Mouse (Mus musculus): Measurements from ENCODE around the gene Rabgap1l. TPM values are rescaled to one million over a fixed set of nuclear protein-coding genes. Genes with fewer than 3 reads are reported as not detected.

Gene Rabgap1l
- polyA plus RNA-seq, 1 experiment: 56.5 TPM

GRCm38 (mm10) chr1:160691196-160691590 lies 101.8 kb downstream of the Rabgap1l start:
- TF ChIP-seq POLR2A (IDR thresholded peaks at IDR 0.05; ENCODE audit: control insufficient read depth, extremely low read depth, insufficient read depth, low read length, poor library complexity): no peak
- no peak for TF ChIP-seq CTCF (IDR thresholded peaks at IDR 0.05; ENCODE audit: borderline replicate concordance, control insufficient read depth, extremely low read depth, insufficient read depth, low read length, poor library complexity)
- 91% methylated on average over 1 of the region's 1 CpGs for WGBS
- no peak overlapping the region for H3K4me3 ChIP-seq (ENCODE audit: control insufficient read depth, insufficient read depth, low read length)
- H3K36me3 ChIP-seq (ENCODE audit: control insufficient read depth, insufficient read depth, low read length): no peaks in the 10 kb centered on the region
- no peaks in the 10 kb centered on the region for H3K4me1 ChIP-seq (replicated peaks; ENCODE audit: control insufficient read depth, insufficient read depth, low read length)
- no peak overlapping the region for H3K27ac ChIP-seq (ENCODE audit: control insufficient read depth, insufficient read depth, low read length)
- no peak for DNase-seq
- H3K27me3 ChIP-seq (ENCODE audit: control insufficient read depth, insufficient read depth, low read length): no peaks in the 10 kb centered on the region

DNA sequence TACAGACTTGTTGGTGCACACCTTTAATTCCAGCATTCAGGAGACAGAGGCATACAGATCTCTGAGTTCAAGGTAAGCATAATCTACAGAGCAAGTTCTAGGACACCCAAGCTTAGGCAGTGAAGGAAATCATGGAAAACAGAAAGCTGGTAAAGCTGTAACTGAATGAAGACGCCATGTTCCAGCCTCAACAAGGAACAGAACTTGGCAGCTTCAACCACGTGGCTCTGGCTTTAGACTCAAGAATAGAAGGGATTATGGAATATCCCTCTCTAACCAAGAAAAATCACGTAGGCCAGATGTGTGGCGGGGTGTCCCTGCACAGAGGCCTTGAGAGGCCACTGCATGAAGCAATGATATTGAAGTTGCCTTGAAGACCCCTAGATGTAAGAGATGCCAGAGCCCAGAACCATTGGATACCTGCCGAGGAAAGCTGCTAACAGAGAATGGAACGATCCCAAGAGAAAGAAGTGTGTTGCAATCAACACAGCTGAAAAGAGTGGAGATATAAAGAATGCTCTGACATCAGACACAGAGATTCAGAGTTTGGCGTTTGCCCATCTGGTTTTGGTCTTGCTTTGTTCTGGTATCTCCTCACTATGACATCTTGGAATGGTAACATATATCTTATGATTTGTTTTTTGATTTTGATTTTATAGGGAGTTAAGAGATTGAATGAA lies 102.4 kb downstream of the Rabgap1l start:
- 97% methylated on average over 7 of the region's 7 CpGs for WGBS
- TF ChIP-seq CTCF (IDR thresholded peaks at IDR 0.05; ENCODE audit: borderline replicate concordance, control insufficient read depth, extremely low read depth, insufficient read depth, low read length, poor library complexity) (no peak), POLR2A (IDR thresholded peaks at IDR 0.05; ENCODE audit: control insufficient read depth, extremely low read depth, insufficient read depth, low read length, poor library complexity) (no peak)
- Histone ChIP-seq H3K4me3 (ENCODE audit: control insufficient read depth, insufficient read depth, low read length) (no peak overlapping the region), H3K27ac (ENCODE audit: control insufficient read depth, insufficient read depth, low read length) (no peak overlapping the region), H3K4me1 (replicated peaks; ENCODE audit: control insufficient read depth, insufficient read depth, low read length) (no peaks in the 10 kb centered on the region), H3K27me3 (ENCODE audit: control insufficient read depth, insufficient read depth, low read length) (no peaks in the 10 kb centered on the region), H3K36me3 (ENCODE audit: control insufficient read depth, insufficient read depth, low read length) (no peaks in the 10 kb centered on the region)
- DNase-seq: no peak

DNA sequence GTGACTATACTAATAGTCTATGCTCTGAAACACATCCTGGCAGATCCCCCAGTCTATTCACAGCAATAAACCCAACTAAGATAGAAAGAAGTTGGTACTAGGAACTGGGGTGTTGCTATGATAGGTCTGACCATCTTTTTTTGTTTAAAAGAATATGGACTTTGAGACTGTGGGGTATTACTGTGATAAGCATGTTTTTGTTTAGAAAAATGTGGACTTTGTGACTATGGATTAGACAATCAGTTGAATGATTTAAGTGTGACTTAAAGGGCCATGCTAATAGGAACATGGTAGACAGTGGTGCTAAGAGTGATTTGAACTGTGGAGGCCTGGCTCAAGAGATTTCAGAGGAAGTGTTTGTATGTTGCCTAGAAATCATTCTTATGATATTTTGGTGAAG lies 103.5 kb downstream of the Rabgap1l start:
- no peaks in the 10 kb centered on the region for H3K4me1 ChIP-seq (replicated peaks; ENCODE audit: control insufficient read depth, insufficient read depth, low read length)
- no peak for DNase-seq
- no peaks in the 10 kb centered on the region for H3K36me3 ChIP-seq (ENCODE audit: control insufficient read depth, insufficient read depth, low read length)
- H3K27ac ChIP-seq (ENCODE audit: control insufficient read depth, insufficient read depth, low read length): no peak overlapping the region
- H3K4me3 ChIP-seq (ENCODE audit: control insufficient read depth, insufficient read depth, low read length): no peak overlapping the region
- H3K27me3 ChIP-seq (ENCODE audit: control insufficient read depth, insufficient read depth, low read length): no peaks in the 10 kb centered on the region
- TF ChIP-seq POLR2A (IDR thresholded peaks at IDR 0.05; ENCODE audit: control insufficient read depth, extremely low read depth, insufficient read depth, low read length, poor library complexity): no peak
- no peak for TF ChIP-seq CTCF (IDR thresholded peaks at IDR 0.05; ENCODE audit: borderline replicate concordance, control insufficient read depth, extremely low read depth, insufficient read depth, low read length, poor library complexity)

- no peak for DNase-seq
- Histone ChIP-seq H3K4me3 (ENCODE audit: control insufficient read depth, insufficient read depth, low read length) (no peak overlapping the region), H3K36me3 (ENCODE audit: control insufficient read depth, insufficient read depth, low read length) (no peaks in the 10 kb centered on the region), H3K4me1 (replicated peaks; ENCODE audit: control insufficient read depth, insufficient read depth, low read length) (no peaks in the 10 kb centered on the region), H3K27ac (ENCODE audit: control insufficient read depth, insufficient read depth, low read length) (no peak overlapping the region), H3K27me3 (ENCODE audit: control insufficient read depth, insufficient read depth, low read length) (no peaks in the 10 kb centered on the region)
- 97% methylated on average over 2 of the region's 2 CpGs for WGBS
- no peak for TF ChIP-seq POLR2A (IDR thresholded peaks at IDR 0.05; ENCODE audit: control insufficient read depth, extremely low read depth, insufficient read depth, low read length, poor library complexity)
- TF ChIP-seq CTCF (IDR thresholded peaks at IDR 0.05; ENCODE audit: borderline replicate concordance, control insufficient read depth, extremely low read depth, insufficient read depth, low read length, poor library complexity): no peak
Observed at GRCm38 (mm10) chr1:160684251-160684650, 108.8 kb downstream of the Rabgap1l start.

DNA sequence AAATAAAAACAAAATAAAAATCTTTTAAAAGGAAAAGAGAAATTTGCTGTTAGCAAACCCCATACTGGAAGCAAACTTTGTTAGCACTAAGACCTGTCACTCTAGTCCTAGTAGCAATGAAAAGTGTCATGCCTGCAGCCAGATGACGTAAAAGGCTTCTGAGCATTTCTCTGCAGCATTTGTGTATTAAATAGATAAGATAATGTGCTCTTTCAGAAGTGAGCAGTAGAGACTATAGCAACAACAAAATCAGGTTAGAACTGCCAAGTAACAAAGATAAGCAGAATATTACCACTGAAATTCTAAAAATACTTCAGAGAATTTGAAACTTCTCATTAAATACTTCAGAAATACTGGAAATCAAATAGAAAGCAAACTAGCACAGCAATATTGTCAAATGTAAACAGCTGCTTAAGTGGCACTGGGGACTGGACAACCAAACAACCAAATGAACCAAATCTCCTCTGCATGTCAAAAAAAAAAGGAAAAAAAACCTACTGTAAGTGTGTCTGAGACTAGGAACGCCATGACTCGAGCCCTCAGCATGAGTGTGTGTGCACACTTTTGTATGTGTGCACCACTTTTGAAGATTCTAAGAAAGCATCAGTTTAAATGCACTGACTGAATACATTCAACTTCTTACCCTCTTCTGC lies 111.5 kb downstream of the Rabgap1l start:
- DNase-seq: no peak
- 96% methylated on average over 3 of the region's 3 CpGs for WGBS
- TF ChIP-seq POLR2A (IDR thresholded peaks at IDR 0.05; ENCODE audit: control insufficient read depth, extremely low read depth, insufficient read depth, low read length, poor library complexity) (no peak), CTCF (IDR thresholded peaks at IDR 0.05; ENCODE audit: borderline replicate concordance, control insufficient read depth, extremely low read depth, insufficient read depth, low read length, poor library complexity) (no peak)
- H3K4me3 ChIP-seq (ENCODE audit: control insufficient read depth, insufficient read depth, low read length): no peak overlapping the region
- no peaks in the 10 kb centered on the region for H3K36me3 ChIP-seq (ENCODE audit: control insufficient read depth, insufficient read depth, low read length)
- no peak overlapping the region for H3K27ac ChIP-seq (ENCODE audit: control insufficient read depth, insufficient read depth, low read length)
- H3K27me3 ChIP-seq (ENCODE audit: control insufficient read depth, insufficient read depth, low read length): no peaks in the 10 kb centered on the region
- H3K4me1 ChIP-seq (replicated peaks; ENCODE audit: control insufficient read depth, insufficient read depth, low read length): no peaks in the 10 kb centered on the region

DNA sequence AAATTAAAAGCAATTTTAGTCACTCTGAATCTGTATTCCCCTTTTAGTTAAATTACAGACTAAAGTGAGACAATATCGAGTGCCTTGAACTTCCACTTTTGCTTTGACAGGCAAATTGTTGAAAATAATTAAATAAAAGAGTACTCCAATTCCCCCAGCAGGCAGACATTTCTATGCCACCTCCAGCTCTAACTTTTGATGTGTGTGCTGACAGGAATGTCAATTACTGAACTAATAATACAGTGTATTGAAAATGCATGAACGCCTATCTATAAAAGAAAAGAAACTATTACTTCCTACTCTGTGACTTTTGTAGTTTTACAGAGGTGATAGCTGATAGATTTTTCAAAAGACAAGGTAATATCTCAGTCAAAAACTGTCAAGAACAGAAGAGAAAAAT lies 118.2 kb downstream of the Rabgap1l start:
- Histone ChIP-seq H3K27me3 (ENCODE audit: control insufficient read depth, insufficient read depth, low read length) (no peaks in the 10 kb centered on the region), H3K4me1 (replicated peaks; ENCODE audit: control insufficient read depth, insufficient read depth, low read length) (no peaks in the 10 kb centered on the region), H3K4me3 (ENCODE audit: control insufficient read depth, insufficient read depth, low read length) (no peak overlapping the region), H3K36me3 (ENCODE audit: control insufficient read depth, insufficient read depth, low read length) (no peaks in the 10 kb centered on the region), H3K27ac (ENCODE audit: control insufficient read depth, insufficient read depth, low read length) (no peak overlapping the region)
- WGBS: 83% methylated on average over 2 of the region's 2 CpGs
- DNase-seq: no peak
- TF ChIP-seq POLR2A (IDR thresholded peaks at IDR 0.05; ENCODE audit: control insufficient read depth, extremely low read depth, insufficient read depth, low read length, poor library complexity) (no peak), CTCF (IDR thresholded peaks at IDR 0.05; ENCODE audit: borderline replicate concordance, control insufficient read depth, extremely low read depth, insufficient read depth, low read length, poor library complexity) (no peak)

All from thymus, adult 2 months (tissue).